Mouse (Mus musculus): ENCODE measurements around the gene Ilf3. TPM values are rescaled to one million over a fixed set of nuclear protein-coding genes. Genes with fewer than 3 reads are reported as not detected.

The Ilf3 gene
- polyA plus RNA-seq, 1 experiment from 2014 or later = 45.2 TPM

- Histone ChIP-seq H3K4me1 (replicated peaks; ENCODE audit: control insufficient read depth, insufficient read depth) (no peaks in the 10 kb centered on the region), H3K36me3 (ENCODE audit: control insufficient read depth, insufficient read depth, low read length) (peaks cover 28% of the 10 kb centered on the region), H3K4me2 (replicated peaks; ENCODE audit: low read depth) (no peak overlapping the region), H3K9me3 (ENCODE audit: control insufficient read depth, low read length) (no peaks in the 10 kb centered on the region), H3K27me3 (ENCODE audit: control insufficient read depth, insufficient read depth, low read length) (no peaks in the 10 kb centered on the region), H3K27ac (replicated peaks) (no peak overlapping the region), H3K4me3 (ENCODE audit: low read depth, low read length) (no peak overlapping the region), H3K9ac (ENCODE audit: low read length) (no peak overlapping the region)
- whole genome bisulfite sequencing = 73% methylated on average over 3 of the region's 3 CpGs
- DNase-seq (ENCODE audit: low spot score) (no peak), ATAC-seq (ENCODE audit: low FRiP score, low TSS enrichment) (no peak)
- TF ChIP-seq CTCF (IDR thresholded peaks at IDR 0.05; ENCODE audit: low read depth) = no peak
- TF ChIP-seq EP300 (optimal IDR thresholded peaks at IDR 0.05) = no peak
Observed at GRCm38 (mm10) chr9:21348152-21348551, 19.5 kb upstream of the Ilf3 start.

GRCm38 (mm10) chr9:21351178-21351577 is 16.5 kb upstream of the Ilf3 start:
- Histone ChIP-seq H3K27ac (replicated peaks) (0 out of 2 replicates have a peak overlapping the region, but pooled peaks have one; percentile 40), H3K9ac (ENCODE audit: low read length) (no peak overlapping the region), H3K36me3 (ENCODE audit: control insufficient read depth, insufficient read depth, low read length) (peaks cover 32% of the 10 kb centered on the region), H3K4me1 (replicated peaks; ENCODE audit: control insufficient read depth, insufficient read depth) (no peaks in the 10 kb centered on the region), H3K4me2 (replicated peaks; ENCODE audit: low read depth) (no peak overlapping the region), H3K4me3 (ENCODE audit: low read depth, low read length) (no peak overlapping the region), H3K27me3 (ENCODE audit: control insufficient read depth, insufficient read depth, low read length) (no peaks in the 10 kb centered on the region), H3K9me3 (ENCODE audit: control insufficient read depth, low read length) (no peaks in the 10 kb centered on the region)
- DNase-seq (ENCODE audit: low spot score) (peak; percentile 48), ATAC-seq (ENCODE audit: low FRiP score, low TSS enrichment) (peak; percentile 94)
- 72% methylated on average over 7 of the region's 7 CpGs for WGBS
- TF ChIP-seq EP300 (optimal IDR thresholded peaks at IDR 0.05) (no peak), CTCF (IDR thresholded peaks at IDR 0.05; ENCODE audit: low read depth) (no peak)

DNA sequence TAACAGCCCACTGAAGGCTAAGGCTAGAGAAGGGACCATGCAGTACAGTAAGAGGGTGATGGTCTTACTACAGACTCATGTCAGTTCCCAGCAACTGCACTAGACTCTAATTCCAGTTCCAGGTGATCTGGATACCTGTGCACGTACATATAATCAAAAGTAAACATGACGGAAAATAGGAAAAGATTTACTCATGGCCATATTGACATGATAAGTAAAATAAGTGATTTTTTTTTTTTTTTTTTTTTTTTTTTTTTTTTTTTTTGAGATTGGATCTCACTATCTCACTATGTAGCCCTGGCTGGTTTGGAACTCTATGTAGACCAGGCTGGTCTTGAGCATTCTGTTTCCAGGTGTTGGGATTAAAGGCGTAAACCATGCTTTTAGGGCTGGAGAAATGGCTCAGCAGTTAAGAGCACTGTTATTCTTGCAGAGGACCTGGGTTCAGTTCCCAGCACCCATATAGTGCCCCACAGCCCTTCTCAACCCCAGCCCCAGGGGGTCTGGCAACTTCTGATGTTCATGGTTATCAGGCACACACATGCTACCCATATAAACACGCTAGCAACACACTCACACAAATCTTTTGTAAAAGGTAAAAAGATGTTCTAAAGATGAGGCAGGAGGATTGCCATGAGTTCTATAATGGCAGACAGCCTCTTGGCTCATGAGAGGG is 15.8 kb upstream of the Ilf3 start:
- no peak for ATAC-seq (ENCODE audit: low FRiP score, low TSS enrichment)
- Histone ChIP-seq H3K27me3 (ENCODE audit: control insufficient read depth, insufficient read depth, low read length) (no peaks in the 10 kb centered on the region), H3K9me3 (ENCODE audit: control insufficient read depth, low read length) (no peaks in the 10 kb centered on the region), H3K9ac (ENCODE audit: low read length) (no peak overlapping the region), H3K27ac (replicated peaks) (0 out of 2 replicates have a peak overlapping the region, but pooled peaks have one; percentile 40), H3K4me1 (replicated peaks; ENCODE audit: control insufficient read depth, insufficient read depth) (no peaks in the 10 kb centered on the region), H3K4me2 (replicated peaks; ENCODE audit: low read depth) (no peak overlapping the region), H3K4me3 (ENCODE audit: low read depth, low read length) (no peak overlapping the region), H3K36me3 (ENCODE audit: control insufficient read depth, insufficient read depth, low read length) (peaks cover 28% of the 10 kb centered on the region)
- TF ChIP-seq CTCF (IDR thresholded peaks at IDR 0.05; ENCODE audit: low read depth) (no peak), EP300 (optimal IDR thresholded peaks at IDR 0.05) (no peak)
- DNase-seq (ENCODE audit: low spot score) = no peak
- WGBS = 86% methylated on average over 4 of the region's 4 CpGs

- ATAC-seq (ENCODE audit: low FRiP score, low TSS enrichment) (no peak), DNase-seq (ENCODE audit: low spot score) (no peak)
- WGBS = 47% methylated on average over 20 of the region's 20 CpGs
- H3K27me3 ChIP-seq (ENCODE audit: control insufficient read depth, insufficient read depth, low read length) = no peaks in the 10 kb centered on the region
- H3K4me3 ChIP-seq (ENCODE audit: low read depth, low read length) = no peak overlapping the region
- TF ChIP-seq CTCF (IDR thresholded peaks at IDR 0.05; ENCODE audit: low read depth) (no peak), EP300 (optimal IDR thresholded peaks at IDR 0.05) (no peak)
- no peaks in the 10 kb centered on the region for H3K9me3 ChIP-seq (ENCODE audit: control insufficient read depth, low read length)
- no peak overlapping the region for H3K4me2 ChIP-seq (replicated peaks; ENCODE audit: low read depth)
- H3K36me3 ChIP-seq (ENCODE audit: control insufficient read depth, insufficient read depth, low read length) = peaks cover 28% of the 10 kb centered on the region
- H3K4me1 ChIP-seq (replicated peaks; ENCODE audit: control insufficient read depth, insufficient read depth) = no peaks in the 10 kb centered on the region
- no peak overlapping the region for H3K27ac ChIP-seq (replicated peaks)
- no peak overlapping the region for H3K9ac ChIP-seq (ENCODE audit: low read length)
Observed at GRCm38 (mm10) chr9:21352463-21353372, 15.0 kb upstream of the Ilf3 start.

GRCm38 (mm10) chr9:21353373-21353686 is 14.3 kb upstream of the Ilf3 start:
- no peak overlapping the region for H3K4me2 ChIP-seq (replicated peaks; ENCODE audit: low read depth)
- H3K4me3 ChIP-seq (ENCODE audit: low read depth, low read length) = no peak overlapping the region
- H3K27me3 ChIP-seq (ENCODE audit: control insufficient read depth, insufficient read depth, low read length) = no peaks in the 10 kb centered on the region
- TF ChIP-seq CTCF (IDR thresholded peaks at IDR 0.05; ENCODE audit: low read depth) = no peak
- TF ChIP-seq EP300 (optimal IDR thresholded peaks at IDR 0.05) = no peak
- 64% methylated on average over 2 of the region's 2 CpGs for WGBS
- ATAC-seq (ENCODE audit: low FRiP score, low TSS enrichment) (no peak), DNase-seq (ENCODE audit: low spot score) (no peak)
- no peaks in the 10 kb centered on the region for H3K4me1 ChIP-seq (replicated peaks; ENCODE audit: control insufficient read depth, insufficient read depth)
- H3K9me3 ChIP-seq (ENCODE audit: control insufficient read depth, low read length) = no peaks in the 10 kb centered on the region
- no peak overlapping the region for H3K27ac ChIP-seq (replicated peaks)
- peaks cover 26% of the 10 kb centered on the region for H3K36me3 ChIP-seq (ENCODE audit: control insufficient read depth, insufficient read depth, low read length)
- no peak overlapping the region for H3K9ac ChIP-seq (ENCODE audit: low read length)

DNA sequence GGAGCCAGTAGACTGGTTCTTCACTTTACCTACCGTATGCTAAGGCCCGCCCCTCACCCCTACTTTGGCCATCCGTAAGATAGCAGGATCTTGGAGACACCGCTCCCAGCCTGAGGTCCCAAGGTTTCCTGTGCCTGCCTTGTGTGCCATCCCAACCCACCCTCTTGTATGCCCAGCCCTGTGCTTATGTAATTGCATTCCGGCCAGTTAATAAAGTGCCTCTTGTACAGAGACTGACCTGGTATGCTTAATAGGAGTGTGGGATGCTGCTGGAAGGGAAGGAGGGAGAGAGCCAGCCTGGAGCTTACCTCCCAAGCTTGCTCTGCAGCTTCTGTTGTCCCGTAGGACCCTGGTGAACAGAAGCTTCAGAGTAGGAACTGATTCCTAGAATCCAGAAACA is 12.9 kb upstream of the Ilf3 start:
- TF ChIP-seq CTCF (IDR thresholded peaks at IDR 0.05; ENCODE audit: low read depth) = no peak
- no peak for TF ChIP-seq EP300 (optimal IDR thresholded peaks at IDR 0.05)
- DNase-seq (ENCODE audit: low spot score) = no peak
- Histone ChIP-seq H3K27me3 (ENCODE audit: control insufficient read depth, insufficient read depth, low read length) (no peaks in the 10 kb centered on the region), H3K9me3 (ENCODE audit: control insufficient read depth, low read length) (no peaks in the 10 kb centered on the region), H3K4me2 (replicated peaks; ENCODE audit: low read depth) (no peak overlapping the region), H3K9ac (ENCODE audit: low read length) (no peak overlapping the region), H3K36me3 (ENCODE audit: control insufficient read depth, insufficient read depth, low read length) (peaks cover 19% of the 10 kb centered on the region), H3K4me1 (replicated peaks; ENCODE audit: control insufficient read depth, insufficient read depth) (no peaks in the 10 kb centered on the region), H3K4me3 (ENCODE audit: low read depth, low read length) (no peak overlapping the region), H3K27ac (replicated peaks) (no peak overlapping the region)
- no peak for ATAC-seq (ENCODE audit: low FRiP score, low TSS enrichment)
- 88% methylated on average over 6 of the region's 6 CpGs for WGBS

Measured in stomach, postnatal 0 days (tissue).